In genomic region chr13:91295552-91296170, GRCm38 (mm10) we compare ENCODE assay signal across 22 mouse cellular contexts.
"Had no signal": no experiment of that assay in that cellular context is flagged by ENCODE, and none has a peak within 500 bp of the region (broad histone marks: within the 10 kb centered on the region; RNA-seq: fewer than 3 reads in every experiment).

No protein-coding gene starts in this region.

- H3K4me3 ChIP-seq: heart, embryonic 10.5 days; heart, embryonic 12.5 days; kidney, embryonic 15.5 days; limb, embryonic 13.5 days; limb, embryonic 15.5 days had no signal

- H3K27ac ChIP-seq: heart, embryonic 10.5 days; hindbrain, embryonic 14.5 days; hindbrain, postnatal 0 days; kidney, embryonic 15.5 days; kidney, postnatal 0 days; limb, embryonic 13.5 days; limb, embryonic 15.5 days; liver, embryonic 14.5 days had no signal

- H3K27me3 ChIP-seq: heart, embryonic 12.5 days; kidney, embryonic 15.5 days; limb, embryonic 13.5 days; limb, embryonic 15.5 days had no signal

- H3K9ac ChIP-seq: heart, embryonic 12.5 days; hindbrain, embryonic 14.5 days; kidney, embryonic 15.5 days; limb, embryonic 13.5 days; limb, embryonic 15.5 days; liver, embryonic 14.5 days had no signal

- H3K36me3 ChIP-seq: heart, embryonic 10.5 days; heart, embryonic 12.5 days; kidney, embryonic 15.5 days; limb, embryonic 13.5 days; limb, embryonic 15.5 days had no signal

- H3K4me1 ChIP-seq: heart, embryonic 10.5 days; heart, embryonic 12.5 days; kidney, embryonic 15.5 days; limb, embryonic 15.5 days had no signal

- ATAC-seq: hindbrain, postnatal 0 days; intestine, embryonic 16.5 days had no signal

- H3K9me3 ChIP-seq: heart, embryonic 10.5 days; kidney, embryonic 15.5 days; limb, embryonic 15.5 days had no signal

- DNase-seq: gastrocnemius, postnatal 25 days; heart, adult 18-20 months; heart, postnatal 14 days; heart, postnatal 36 days; kidney, adult 11 months; kidney, adult 2 months; kidney, adult 9 months; kidney, postnatal 14 days; kidney, postnatal 36 days; layer of hippocampus, adult 9-11 months; layer of hippocampus, postnatal 36 days; left cerebral cortex, postnatal 4 days had no signal

- H3K4me2 ChIP-seq: heart, embryonic 12.5 days; hindbrain, embryonic 14.5 days; kidney, embryonic 15.5 days; limb, embryonic 13.5 days; limb, embryonic 15.5 days had no signal
